Mouse (Mus musculus): ENCODE results near the gene Tmprss12. TPM values are rescaled to one million over a fixed set of nuclear protein-coding genes. Genes with fewer than 3 reads are reported as not detected.
"Not testable (repeated sequence)": the region's sequence is repeated elsewhere in the genome, so short reads cannot be mapped to it uniquely, and the experiment has no call there.

Gene Tmprss12
- total RNA-seq, 2 experiments from 2014 or later, result not detected

DNA sequence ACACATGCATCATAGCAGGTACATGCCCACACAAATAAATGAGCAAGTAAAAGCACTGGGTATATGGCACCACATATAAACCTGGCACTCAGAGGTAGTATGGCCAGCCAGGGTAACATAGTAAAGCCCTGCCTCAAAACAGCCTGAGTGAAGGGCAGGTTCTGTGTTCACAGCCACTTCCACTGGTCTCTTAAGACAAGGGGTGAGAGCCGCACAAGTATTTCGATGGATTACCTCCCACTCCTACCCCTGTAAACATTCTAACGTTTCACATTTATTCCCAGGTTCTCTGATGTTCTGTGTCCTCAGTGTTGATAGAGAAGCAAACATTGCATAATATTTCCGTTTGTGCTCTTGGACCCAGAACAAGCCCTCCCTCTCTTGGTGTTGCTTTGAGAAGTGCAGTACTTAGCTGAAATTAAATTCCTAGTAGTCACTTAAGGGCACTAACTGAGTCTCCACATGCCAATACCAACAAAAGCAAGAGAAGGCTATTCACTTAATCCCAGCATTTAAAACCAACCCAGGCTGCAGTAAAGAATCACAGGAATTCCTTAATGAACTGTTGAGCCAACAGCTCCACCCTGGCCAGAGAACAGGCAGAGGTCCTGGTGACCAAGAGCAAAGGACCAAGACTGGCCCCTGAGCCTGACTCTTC is 37.5 kb downstream of the Tmprss12 start:
- intact Hi-C loops (cut with DNase I; ENCODE audit: low total_unique reads); DNase-seq: not testable (repeated sequence)

DNA sequence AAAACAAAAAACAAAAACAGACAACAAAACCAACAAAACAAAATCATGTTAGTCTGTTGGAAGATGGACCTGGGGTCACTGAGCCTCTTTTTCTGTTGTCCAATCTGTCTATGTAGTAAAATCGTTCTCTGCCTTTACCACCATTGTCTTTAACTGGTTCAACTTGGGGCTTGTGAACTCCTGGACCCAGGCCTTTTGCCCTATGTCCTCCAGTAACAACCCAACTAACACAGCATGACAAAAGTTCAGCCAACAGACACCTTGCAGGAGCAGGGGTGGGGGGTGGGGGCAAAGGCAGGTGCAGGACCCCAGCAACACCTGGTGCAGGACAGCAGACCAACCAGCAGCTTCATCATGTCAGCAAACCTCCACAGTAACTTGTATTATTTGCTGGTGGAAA is 39.2 kb downstream of the Tmprss12 start:
- intact Hi-C loops (cut with DNase I; ENCODE audit: low total_unique reads), result no loop called here
- DNase-seq, result no peak

DNA sequence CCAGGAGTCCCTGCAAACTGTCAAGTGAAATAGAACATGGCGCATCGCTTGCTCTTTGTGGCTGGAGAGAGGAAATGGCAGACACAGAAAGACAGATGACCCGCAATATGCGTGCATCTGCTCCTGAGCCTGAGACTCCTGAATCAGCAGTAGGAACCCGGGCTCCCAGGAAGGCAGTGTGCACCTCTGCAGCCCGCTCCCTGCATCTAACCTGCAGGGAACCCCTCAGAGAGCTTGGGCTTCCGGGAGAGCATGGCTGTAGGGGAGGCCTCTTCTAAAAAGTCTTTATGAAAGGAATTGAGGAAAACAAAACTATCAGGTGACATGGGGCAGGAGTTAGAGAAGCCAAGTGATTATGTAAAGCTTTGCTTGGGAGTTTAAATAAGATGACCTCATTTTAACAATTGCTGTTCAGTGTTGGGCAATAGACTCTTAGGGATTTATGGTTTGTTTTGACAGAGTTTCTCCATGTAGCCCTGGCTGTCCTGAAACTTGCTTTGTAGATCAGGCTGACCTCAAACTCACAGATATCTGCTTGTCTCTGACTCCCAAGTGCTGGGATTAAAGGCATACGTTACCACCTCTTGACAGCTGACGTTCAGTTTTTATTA is 39.8 kb downstream of the Tmprss12 start:
- no peak for DNase-seq
- intact Hi-C loops (cut with DNase I; ENCODE audit: low total_unique reads), result no loop called here

DNA sequence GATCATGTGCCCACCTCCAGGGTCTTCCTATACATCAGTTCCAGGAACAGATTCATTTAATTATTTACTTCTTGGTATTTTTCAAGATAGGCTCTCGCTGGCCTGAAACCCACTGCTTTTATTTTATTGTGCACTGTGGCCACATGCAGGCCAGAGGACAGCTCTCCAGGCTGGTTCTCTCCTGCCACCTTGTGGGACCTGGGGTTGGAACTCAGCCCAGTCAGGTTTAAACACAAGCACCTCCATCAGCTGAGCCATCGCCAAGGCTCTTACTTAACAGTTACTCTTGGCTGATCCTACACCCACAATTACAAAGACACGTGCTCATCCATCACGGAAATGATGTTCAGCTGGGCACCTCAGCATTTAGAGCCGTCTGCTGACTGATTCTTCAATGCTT is 40.5 kb downstream of the Tmprss12 start:
- intact Hi-C loops (cut with DNase I; ENCODE audit: low total_unique reads), result no loop called here
- no peak for DNase-seq

DNA sequence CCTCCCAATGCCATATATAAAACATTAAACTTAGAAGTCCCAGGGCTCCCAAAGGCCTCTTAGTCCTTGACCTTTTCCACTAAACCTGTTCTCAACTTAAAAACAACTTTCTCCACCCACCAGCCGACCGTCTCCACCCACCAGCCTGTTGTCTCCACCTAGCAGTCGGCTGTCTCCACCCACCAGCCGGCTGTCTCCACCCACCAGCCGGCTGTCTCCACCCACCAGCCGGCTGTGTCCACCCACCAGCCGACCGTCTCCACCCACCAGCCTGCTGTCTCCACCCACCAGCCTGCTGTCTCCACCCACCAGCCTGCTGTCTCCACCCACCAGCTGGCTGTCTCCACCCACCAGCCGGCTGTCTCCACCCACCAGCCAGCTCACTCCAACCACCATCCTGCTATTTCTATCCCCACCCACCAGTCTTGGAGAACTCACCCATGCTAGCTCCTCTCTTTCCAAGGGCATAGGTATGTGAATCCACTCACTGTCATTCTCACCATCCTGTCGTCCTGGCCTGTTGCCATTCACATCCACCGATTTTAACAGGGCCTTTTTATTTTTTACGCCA is 43.5 kb downstream of the Tmprss12 start:
- no peak for DNase-seq
- intact Hi-C loops (cut with DNase I; ENCODE audit: low total_unique reads), result no loop called here

DNA sequence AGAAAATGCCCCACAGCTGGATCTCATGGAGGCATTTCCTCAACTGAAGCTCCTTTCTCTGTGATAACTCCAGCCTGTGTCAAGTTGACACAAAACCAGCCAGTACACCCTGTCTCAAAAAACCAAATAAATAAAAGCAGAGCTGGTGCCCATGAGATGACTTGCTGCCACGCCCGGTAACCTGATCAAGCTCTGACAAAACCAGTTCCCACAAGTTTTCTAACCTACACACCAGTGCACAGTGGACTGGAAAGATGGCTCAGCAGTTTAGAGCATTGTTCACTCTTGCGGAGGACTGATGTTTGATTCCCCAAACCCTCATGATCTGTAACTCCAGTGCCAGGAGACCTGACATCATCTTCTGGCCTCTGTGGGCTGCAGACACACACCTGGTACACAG is 44.6 kb downstream of the Tmprss12 start:
- intact Hi-C loops (cut with DNase I; ENCODE audit: low total_unique reads), result no loop called here
- DNase-seq, result no peak

DNA sequence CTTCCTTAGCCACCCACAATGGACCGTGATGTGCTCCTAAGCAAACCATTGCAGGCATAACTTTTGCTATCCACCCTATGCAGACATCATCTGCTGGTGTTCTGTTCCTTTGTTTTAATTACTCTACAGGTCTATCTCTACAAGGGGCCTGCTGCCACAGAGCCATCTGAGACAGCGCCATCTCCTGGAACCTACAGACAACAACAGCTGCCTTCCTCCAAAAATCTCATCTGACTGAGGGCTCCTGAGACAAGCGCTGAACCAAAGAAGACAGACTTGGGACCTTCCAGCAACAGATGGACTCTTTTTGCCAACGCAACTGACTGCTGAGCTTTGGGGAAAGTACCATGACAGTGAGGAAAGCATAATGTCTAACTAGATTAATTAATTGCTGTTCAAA is 47.5 kb downstream of the Tmprss12 start:
- DNase-seq; intact Hi-C loops (cut with DNase I; ENCODE audit: low total_unique reads): not testable (repeated sequence)

DNA sequence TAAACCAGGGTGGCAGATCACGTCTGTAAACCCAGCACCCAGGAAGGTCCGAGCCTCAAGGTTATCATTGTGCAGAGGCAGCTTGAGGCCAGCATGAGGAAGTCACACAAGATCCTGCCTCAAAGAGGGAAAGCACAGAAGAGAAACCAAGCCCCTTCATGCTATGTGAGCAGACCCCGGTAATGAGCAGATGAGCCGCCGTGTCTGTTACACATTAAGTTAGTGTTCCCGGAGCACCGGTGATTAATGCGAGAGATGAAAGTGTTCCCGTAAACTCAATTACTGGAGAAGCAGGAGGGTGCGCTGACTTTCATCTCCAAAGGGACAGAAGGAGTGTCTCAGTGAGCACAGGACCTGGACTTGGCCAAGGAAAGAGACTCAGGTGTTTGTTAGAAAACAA is 48.7 kb downstream of the Tmprss12 start:
- DNase-seq; intact Hi-C loops (cut with DNase I; ENCODE audit: low total_unique reads): not testable (repeated sequence)

DNA sequence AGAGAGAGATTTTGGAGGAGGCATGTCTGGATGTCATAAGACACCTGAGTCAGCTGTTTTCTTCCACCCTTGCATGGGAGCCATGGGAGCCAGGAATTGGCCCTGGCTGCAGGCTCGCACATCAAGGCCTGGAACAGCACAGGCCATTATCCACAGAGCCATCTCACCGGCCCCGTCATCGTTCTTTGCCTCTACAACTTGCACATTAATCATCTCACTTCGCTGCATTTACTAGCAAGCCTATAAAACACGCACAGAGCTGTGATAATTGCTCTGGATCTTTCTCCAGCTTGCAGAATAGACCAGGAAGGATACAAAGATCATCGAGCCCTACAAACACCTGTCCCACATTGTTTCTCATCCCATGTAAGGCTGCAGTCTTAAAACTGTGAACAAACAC is 50.1 kb downstream of the Tmprss12 start:
- intact Hi-C loops (cut with DNase I; ENCODE audit: low total_unique reads), result no loop called here
- DNase-seq, result no peak

DNA sequence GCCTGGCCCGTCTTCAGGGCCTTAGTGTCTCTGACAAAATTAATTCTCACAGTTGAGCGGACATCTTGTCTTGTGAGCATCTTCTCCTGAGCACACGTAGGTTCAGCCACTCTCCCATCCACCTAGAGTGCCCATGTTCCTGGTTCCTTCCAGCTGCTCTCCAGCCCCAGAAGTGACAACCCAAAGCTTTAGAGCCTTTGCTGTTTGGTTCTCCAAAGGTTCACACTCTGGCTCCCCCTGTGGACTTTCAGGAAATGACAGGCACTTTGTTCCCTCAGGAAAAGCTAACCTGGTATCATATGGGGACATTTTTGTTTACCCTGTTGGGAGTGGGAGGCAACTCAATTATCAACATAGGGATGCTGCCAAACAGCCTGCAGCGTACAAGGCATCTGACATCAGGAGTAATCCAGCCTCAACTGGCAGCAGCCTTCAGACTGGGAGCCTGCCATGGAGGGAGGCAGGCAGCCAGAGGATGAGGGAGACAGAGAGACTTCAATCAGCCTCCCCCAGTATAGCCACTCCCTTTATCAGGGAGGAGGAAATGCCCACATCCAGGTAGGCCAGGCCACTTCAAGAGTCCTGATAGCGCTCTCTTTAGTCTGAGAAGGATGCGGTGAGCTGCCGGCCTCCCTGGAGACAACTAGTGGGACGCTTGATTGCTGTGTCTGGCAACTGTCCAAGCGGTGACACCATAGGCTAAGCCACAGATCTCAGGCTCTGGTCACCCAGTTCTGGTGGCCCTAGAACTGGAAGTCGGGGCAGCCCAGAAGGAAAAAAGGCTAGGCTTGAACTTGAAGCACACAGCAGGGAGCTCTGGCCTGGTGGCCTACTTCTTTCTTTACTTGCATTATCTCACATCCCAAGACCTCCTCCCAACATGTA is 51.7 kb downstream of the Tmprss12 start:
- DNase-seq; intact Hi-C loops (cut with DNase I; ENCODE audit: low total_unique reads): not testable (repeated sequence)

DNA sequence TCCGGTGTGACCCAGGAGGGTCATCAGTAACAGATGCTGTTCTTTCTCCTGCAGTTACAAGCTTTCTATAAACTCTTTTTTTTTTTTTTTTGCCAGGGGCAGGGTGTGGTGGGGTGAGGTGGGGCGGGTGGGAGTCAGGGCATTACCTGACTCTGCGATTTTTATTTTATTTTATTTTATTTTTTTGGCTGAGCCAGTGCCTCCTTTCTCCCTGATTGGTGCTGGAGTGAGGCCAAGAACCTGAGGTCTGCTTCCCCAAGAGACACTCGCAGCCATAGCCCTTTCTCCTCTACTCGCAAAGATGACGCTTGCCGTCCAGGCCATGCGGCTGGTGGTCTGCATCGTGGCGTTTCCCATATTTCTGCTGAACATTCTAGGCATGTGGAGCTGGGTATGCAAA is 54.0 kb downstream of the Tmprss12 start, which contains the start of gene Mettl7a3:
Mettl7a3 (plus strand) TSS at position 301 of the 400 bp plus-strand sequence.
- DNase-seq, result no peak
- intact Hi-C loops (cut with DNase I; ENCODE audit: low total_unique reads), result no loop called here

DNA sequence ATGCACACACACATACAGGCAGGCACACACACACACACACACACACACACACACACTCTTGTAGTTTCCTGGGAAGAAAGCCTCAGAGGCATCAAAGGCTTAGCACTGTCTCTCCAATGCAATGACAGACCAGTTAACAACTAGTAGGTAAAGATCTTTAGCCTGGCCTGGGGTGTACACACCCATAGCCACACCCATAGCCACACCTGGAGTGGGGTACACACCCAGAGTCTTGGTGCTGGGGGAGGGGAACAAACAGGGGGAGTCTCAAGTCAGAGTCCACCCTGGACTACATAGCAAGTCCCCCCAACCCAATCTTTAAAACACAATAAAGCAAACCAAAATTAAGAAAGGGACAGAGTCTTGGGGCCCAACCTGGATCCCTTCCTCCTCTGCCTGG is 56.7 kb downstream of the Tmprss12 start:
- DNase-seq; intact Hi-C loops (cut with DNase I; ENCODE audit: low total_unique reads): not testable (repeated sequence)

DNA sequence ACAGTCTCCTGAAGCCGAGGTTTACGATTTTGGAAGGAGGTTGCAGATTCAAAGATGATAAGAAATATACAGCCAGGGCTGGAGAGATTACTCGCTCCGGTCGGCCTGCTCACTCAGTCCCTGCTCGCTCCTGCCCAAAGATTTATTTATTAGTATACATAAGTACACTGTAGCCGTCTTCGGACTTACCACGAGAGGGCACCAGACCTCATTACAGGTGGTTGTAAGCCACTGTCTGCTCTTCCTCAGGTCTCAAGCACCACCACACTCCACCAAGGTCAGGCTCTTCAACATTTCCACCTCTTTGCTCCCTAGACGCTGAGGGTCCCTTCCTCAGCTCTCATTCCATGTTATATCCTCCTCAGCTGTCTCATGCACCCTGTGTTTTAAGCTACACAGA is 57.2 kb downstream of the Tmprss12 start:
- peak; percentile 44 for DNase-seq
- intact Hi-C loops (cut with DNase I; ENCODE audit: low total_unique reads), result not testable (repeated sequence)

DNA sequence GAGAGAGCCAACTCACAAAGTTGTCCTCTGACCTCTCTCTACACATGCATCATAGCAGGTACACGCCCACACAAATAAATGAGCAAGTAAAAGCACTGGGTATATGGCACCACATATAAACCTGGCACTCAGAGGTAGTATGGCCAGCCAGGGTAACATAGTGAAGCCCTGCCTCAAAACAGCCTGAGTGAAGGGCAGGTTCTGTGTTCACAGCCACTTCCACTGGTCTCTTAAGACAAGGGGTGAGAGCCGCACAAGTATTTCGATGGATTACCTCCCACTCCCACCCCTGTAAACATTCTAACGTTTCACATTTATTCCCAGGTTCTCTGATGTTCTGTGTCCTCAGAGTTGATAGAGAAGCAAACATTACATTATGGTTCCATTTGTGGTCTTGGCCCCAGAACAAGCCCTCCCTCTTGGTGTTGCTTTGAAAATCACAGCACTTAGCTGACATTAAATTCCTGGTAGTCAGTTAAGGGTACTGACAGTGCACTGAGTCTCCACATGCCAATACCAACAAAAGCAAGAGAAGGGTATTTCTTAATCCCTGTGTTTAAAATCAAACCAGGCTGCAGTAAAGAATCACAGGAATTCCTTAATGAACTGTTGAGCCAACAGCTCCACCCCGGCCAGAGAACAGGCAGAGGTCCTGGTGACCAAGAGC is 60.8 kb downstream of the Tmprss12 start:
- intact Hi-C loops (cut with DNase I; ENCODE audit: low total_unique reads), result loop anchor here (5.0 kb wide), 1 partner anchor 116 kb away; no protein-coding TSS in a partner anchor
- not testable (repeated sequence) for DNase-seq

Other genes with a start within 250 kb of the Tmprss12 start
- 10 to 100 TPM; 10.8 to 13.2 TPM for gene Dip2b, start 242.2 kb upstream of the Tmprss12 start, total RNA-seq (2021)
- gene Atf1, start 53.0 kb upstream of the Tmprss12 start, total RNA-seq (2021), result 10 to 100 TPM; 31.1 to 40.4 TPM
- gene Mettl7a1, start 23.3 kb downstream of the Tmprss12 start, total RNA-seq (2021), result 10 to 100 TPM; 18.5 to 23.0 TPM
- gene Mettl7a3, start 54.1 kb downstream of the Tmprss12 start, total RNA-seq (2021), result under 1 TPM in 1 of 2 experiments, not detected in 1; 0.21 TPM
- gene Methig1, start 72.3 kb downstream of the Tmprss12 start, total RNA-seq (2021), result not detected
- under 1 TPM; 0.49 TPM for gene Mettl7a2, start 72.4 kb downstream of the Tmprss12 start, total RNA-seq (2021)
- gene Higd1c, start 83.7 kb downstream of the Tmprss12 start, total RNA-seq (2021), result not detected
- not detected for gene Gm5475, start 141.3 kb downstream of the Tmprss12 start, total RNA-seq (2021)
- gene Slc11a2, start 144.2 kb downstream of the Tmprss12 start, total RNA-seq (2021), result 10 to 100 TPM; 32.3 to 34.8 TPM
- gene Letmd1, start 188.2 kb downstream of the Tmprss12 start, total RNA-seq (2021), result 10 to 100 TPM in 1 of 2 experiments, 1 to 10 TPM in 1; 9.2 to 10.5 TPM
- 1 to 10 TPM; 1.9 to 2.9 TPM for gene Csrnp2, start 214.7 kb downstream of the Tmprss12 start, total RNA-seq (2021)

All from gastrocnemius, postnatal 14 days (tissue).